Mouse (Mus musculus) neural tube, embryonic 14.5 days (tissue): ENCODE measurements around the gene Hs6st3. TPM values are rescaled to one million over a fixed set of nuclear protein-coding genes. Genes with fewer than 3 reads are reported as not detected.
"Not testable (repeated sequence)": the region's sequence is repeated elsewhere in the genome, so short reads cannot be mapped to it uniquely, and the experiment has no call there.

ENCODE experiments used
- ATAC-seq: fragments of 200-750 bp; cut with Nextera tagmentation; 2 replicates; pipeline ENCODE4 v1.8.0; 2017; ENCODE audit warnings: low read depth, mild to moderate bottlenecking, moderate TSS enrichment, moderate library complexity
- H3K27ac ChIP-seq: fragments of 300-500 bp; sonication (generic); 2 replicates; pipeline ENCODE4 v1.5.1; 2014; ENCODE audit warnings: low read depth, mild to moderate bottlenecking, control low read depth, low read length, moderate library complexity, mixed read lengths
- H3K27me3 ChIP-seq: fragments of 300-500 bp; sonication (generic); 2 replicates; pipeline ENCODE4 v1.6.1; 2014; ENCODE audit warnings: low read length; ENCODE audit not compliant: control insufficient read depth, insufficient read depth
- H3K36me3 ChIP-seq: fragments of 300-500 bp; sonication (generic); 2 replicates; pipeline ENCODE4 v1.6.1; 2014; ENCODE audit warnings: low read length, mixed read lengths; ENCODE audit not compliant: control insufficient read depth, insufficient read depth
- H3K4me1 ChIP-seq: fragments of 300-500 bp; sonication (generic); 2 replicates; pipeline ENCODE4 v1.6.1; 2014; ENCODE audit warnings: low read length; ENCODE audit not compliant: control insufficient read depth, insufficient read depth
- H3K4me2 ChIP-seq: fragments of 300-500 bp; sonication (generic); 2 replicates; pipeline ENCODE4 v1.6.1; 2014; ENCODE audit warnings: mild to moderate bottlenecking, low read depth, low read length, control low read depth
- H3K4me3 ChIP-seq: fragments of 300-500 bp; sonication (generic); 2 replicates; pipeline ENCODE4 v1.5.1; 2014; ENCODE audit warnings: low read depth, low read length, control low read depth, mixed read lengths
- H3K9ac ChIP-seq: fragments of 300-500 bp; sonication (generic); replicated peaks from 2 replicates; pipeline ENCODE4 v1.6.1; 2014; ENCODE audit warnings: low read depth, mild to moderate bottlenecking, control low read depth, low read length, mixed read lengths
- H3K9me3 ChIP-seq: fragments of 300-500 bp; sonication (generic); 2 replicates; pipeline ENCODE4 v1.6.1; 2016; ENCODE audit warnings: low read length; ENCODE audit not compliant: control insufficient read depth
- WGBS: fragments of 180-500 bp; shearing (Covaris S2); extraction: QIAGEN DNeasy Blood & Tissue Kit; methylation state at CpG from one replicate; pipeline ENCODE4 v1.1.7; 2014; 5-methylcytosine and 5-hydroxymethylcytosine counted together
- polyA plus RNA-seq: library from polyadenylated mRNA; unstranded; fragments of >200 nt; fragmentation: Nextera tagmentation; extraction: Ambion mirVana; gene quantifications from 2 replicates; pipeline ENCODE4 v1.2.1, GENCODE M21; 2014

The Hs6st3 gene
- polyA plus RNA-seq, 1 experiment from 2014 or later, result 6.5 TPM

GRCm38 (mm10) chr14:119260176-119260962 is 122.2 kb downstream of the Hs6st3 start:
- no peak overlapping the region for H3K4me3 ChIP-seq
- WGBS, result 67% methylated on average over 14 of the region's 14 CpGs
- H3K4me2 ChIP-seq, result no peak overlapping the region
- H3K27me3 ChIP-seq, result no peaks in the 10 kb centered on the region
- no peak overlapping the region for H3K9ac ChIP-seq
- no peaks in the 10 kb centered on the region for H3K4me1 ChIP-seq
- no peak for ATAC-seq
- no peak overlapping the region for H3K27ac ChIP-seq
- H3K9me3 ChIP-seq, result no peaks in the 10 kb centered on the region
- no peaks in the 10 kb centered on the region for H3K36me3 ChIP-seq

GRCm38 (mm10) chr14:119266334-119266733 is 128.2 kb downstream of the Hs6st3 start:
- Histone ChIP-seq H3K9ac (no peak overlapping the region), H3K36me3 (no peaks in the 10 kb centered on the region), H3K27me3 (no peaks in the 10 kb centered on the region), H3K4me3 (no peak overlapping the region), H3K4me1 (no peaks in the 10 kb centered on the region), H3K9me3 (no peaks in the 10 kb centered on the region), H3K4me2 (no peak overlapping the region), H3K27ac (no peak overlapping the region)
- no peak for ATAC-seq
- 77% methylated on average over 7 of the region's 7 CpGs for WGBS

GRCm38 (mm10) chr14:119273088-119273487 is 134.9 kb downstream of the Hs6st3 start:
- 87% methylated on average over 7 of the region's 7 CpGs for WGBS
- H3K4me2 ChIP-seq, result no peak overlapping the region
- no peak for ATAC-seq

GRCm38 (mm10) chr14:119278156-119278555 is 140.0 kb downstream of the Hs6st3 start:
- not testable (repeated sequence) for H3K27me3 ChIP-seq, H3K4me1 ChIP-seq, H3K4me3 ChIP-seq, ATAC-seq, H3K9me3 ChIP-seq, H3K36me3 ChIP-seq, H3K4me2 ChIP-seq, H3K27ac ChIP-seq, H3K9ac ChIP-seq
- WGBS, result 94% methylated on average over 10 of the region's 15 CpGs

More at GRCm38 (mm10) chr14:119273088-119273487, 134.9 kb downstream of the Hs6st3 start:
- no peaks in the 10 kb centered on the region for H3K36me3 ChIP-seq
- no peaks in the 10 kb centered on the region for H3K9me3 ChIP-seq
- no peaks in the 10 kb centered on the region for H3K4me1 ChIP-seq
- no peak overlapping the region for H3K9ac ChIP-seq
- H3K27ac ChIP-seq, result no peak overlapping the region
- H3K27me3 ChIP-seq, result no peaks in the 10 kb centered on the region
- H3K4me3 ChIP-seq, result no peak overlapping the region

GRCm38 (mm10) chr14:119283951-119284350 is 145.8 kb downstream of the Hs6st3 start:
- no peak overlapping the region for H3K27ac ChIP-seq
- no peaks in the 10 kb centered on the region for H3K4me1 ChIP-seq
- 85% methylated on average over 3 of the region's 3 CpGs for WGBS
- H3K27me3 ChIP-seq, result no peaks in the 10 kb centered on the region
- H3K4me2 ChIP-seq, result no peak overlapping the region
- no peaks in the 10 kb centered on the region for H3K36me3 ChIP-seq
- H3K4me3 ChIP-seq, result no peak overlapping the region
- H3K9me3 ChIP-seq, result no peaks in the 10 kb centered on the region
- no peak overlapping the region for H3K9ac ChIP-seq
- ATAC-seq, result no peak

GRCm38 (mm10) chr14:119289668-119290067 is 151.5 kb downstream of the Hs6st3 start:
- no peak overlapping the region for H3K27ac ChIP-seq
- H3K36me3 ChIP-seq, result no peaks in the 10 kb centered on the region
- H3K4me2 ChIP-seq, result no peak overlapping the region
- H3K9ac ChIP-seq, result no peak overlapping the region
- 57% methylated on average over 1 of the region's 1 CpGs for WGBS
- no peaks in the 10 kb centered on the region for H3K27me3 ChIP-seq
- no peak for ATAC-seq
- no peaks in the 10 kb centered on the region for H3K4me1 ChIP-seq
- no peaks in the 10 kb centered on the region for H3K9me3 ChIP-seq
- H3K4me3 ChIP-seq, result no peak overlapping the region

DNA sequence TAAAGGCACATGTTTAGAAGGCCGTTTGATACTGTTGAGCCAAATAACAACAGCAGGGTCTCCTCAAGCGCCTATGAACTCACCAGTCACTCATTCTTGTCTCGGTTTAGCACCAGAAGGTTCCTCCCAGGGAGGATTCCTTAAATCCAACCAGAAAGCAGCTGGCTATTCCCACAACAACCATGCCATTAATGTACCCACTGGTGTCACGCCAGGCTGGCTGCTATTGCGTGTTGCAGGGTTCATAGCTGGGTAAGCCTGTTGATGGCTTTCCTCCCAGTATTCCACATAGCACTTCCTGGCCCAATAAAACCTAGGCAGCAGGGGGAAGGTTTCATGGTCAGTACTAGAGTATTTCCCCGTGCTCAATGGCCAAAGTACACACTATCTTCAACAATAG is 155.9 kb downstream of the Hs6st3 start:
- 77% methylated on average over 6 of the region's 6 CpGs for WGBS
- no peak overlapping the region for H3K4me2 ChIP-seq
- H3K9ac ChIP-seq, result no peak overlapping the region
- no peak for ATAC-seq
- H3K4me1 ChIP-seq, result no peaks in the 10 kb centered on the region
- no peak overlapping the region for H3K27ac ChIP-seq
- no peak overlapping the region for H3K4me3 ChIP-seq
- H3K27me3 ChIP-seq, result no peaks in the 10 kb centered on the region
- H3K36me3 ChIP-seq, result no peaks in the 10 kb centered on the region
- H3K9me3 ChIP-seq, result no peaks in the 10 kb centered on the region

- no peaks in the 10 kb centered on the region for H3K27me3 ChIP-seq
- H3K4me2 ChIP-seq, result no peak overlapping the region
- ATAC-seq, result no peak
- H3K4me1 ChIP-seq, result no peaks in the 10 kb centered on the region
- 81% methylated on average over 3 of the region's 3 CpGs for WGBS
- H3K27ac ChIP-seq, result no peak overlapping the region
- H3K9ac ChIP-seq, result no peak overlapping the region
- H3K4me3 ChIP-seq, result no peak overlapping the region
- no peaks in the 10 kb centered on the region for H3K36me3 ChIP-seq
- no peaks in the 10 kb centered on the region for H3K9me3 ChIP-seq
Observed at GRCm38 (mm10) chr14:119306461-119306860, 168.3 kb downstream of the Hs6st3 start.

DNA sequence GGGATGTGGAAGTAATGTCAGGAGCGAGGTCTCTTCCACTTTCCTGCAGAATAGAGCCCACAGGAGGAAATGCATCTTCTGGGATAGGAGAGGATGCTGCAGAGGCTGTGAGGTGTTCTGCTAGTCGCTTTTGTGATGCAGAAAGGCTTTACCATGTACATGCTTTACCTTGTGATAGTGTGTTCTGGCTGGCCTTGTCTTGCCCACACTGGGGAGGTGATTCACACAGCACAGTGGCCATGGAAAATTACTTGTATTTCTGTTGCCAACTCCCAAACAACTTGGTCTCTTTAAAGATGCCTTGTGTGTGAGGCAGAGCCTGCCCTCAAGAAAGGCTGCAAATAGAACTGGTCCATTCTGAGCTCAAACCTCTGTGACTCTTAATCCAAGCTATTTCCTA is 180.2 kb downstream of the Hs6st3 start:
- ATAC-seq, result no peak
- no peaks in the 10 kb centered on the region for H3K27me3 ChIP-seq
- H3K4me1 ChIP-seq, result no peaks in the 10 kb centered on the region
- no peak overlapping the region for H3K9ac ChIP-seq
- no peak overlapping the region for H3K27ac ChIP-seq
- H3K4me3 ChIP-seq, result no peak overlapping the region
- H3K4me2 ChIP-seq, result no peak overlapping the region
- 83% methylated on average over 2 of the region's 2 CpGs for WGBS
- H3K9me3 ChIP-seq, result no peaks in the 10 kb centered on the region
- no peaks in the 10 kb centered on the region for H3K36me3 ChIP-seq
